8 mouse cellular contexts compared by ENCODE assay signal in genomic region chr5:105399631-105400423, GRCm38 (mm10). TPM values are rescaled to one million over a fixed set of nuclear protein-coding genes. Genes with fewer than 3 reads are reported as not detected.
A peak's percentile ranks its signal among the peaks of the same experiment; 100 is the strongest.
DNase-seq lines count a peak whose midpoint lies in the region; ATAC-seq and TF ChIP-seq lines count a peak whose summit lies in the region.

No protein-coding gene starts in this region.

- H3K36me3 ChIP-seq in hindbrain, embryonic 10.5 days, result no peaks in the 10 kb centered on the region

- TF ChIP-seq CTCF in layer of hippocampus, adult 2 months (conservative IDR thresholded peaks at IDR 0.05), result peak; percentile 95
- no peak for TF ChIP-seq CTCF in lung, adult 2 months (IDR thresholded peaks at IDR 0.05; ENCODE audit: insufficient read depth, low read length)

- no peak for TF ChIP-seq POLR2A in lung, adult 2 months (IDR thresholded peaks at IDR 0.05; ENCODE audit: borderline replicate concordance, extremely low read depth, low read depth, low read length)

- H3K9me3 ChIP-seq in hindbrain, embryonic 10.5 days, result no peaks in the 10 kb centered on the region

- peak overlapping the region; percentile 31 for H3K4me3 ChIP-seq in hindbrain, embryonic 10.5 days
- H3K4me3 ChIP-seq in layer of hippocampus, adult 2 months, result peak overlapping the region; percentile 54
- peak overlapping the region; percentile 59 for H3K4me3 ChIP-seq in lung, adult 2 months (replicated peaks; ENCODE audit: extremely low read depth, low read depth, low read length)

- peak; percentile 34 for ATAC-seq in neutrophil, adult 5-6 weeks (ENCODE audit: extremely low read depth, insufficient number of reproducible peaks, low FRiP score, poor library complexity, severe bottlenecking)

- 37% methylated on average over 13 of the region's 13 CpGs for WGBS in hindbrain, embryonic 10.5 days
- WGBS in lung, adult 2 months, result 27% methylated on average over 13 of the region's 13 CpGs

- H3K27me3 ChIP-seq in hindbrain, embryonic 10.5 days (ENCODE audit: insufficient read depth, poor library complexity, severe bottlenecking), result no peaks in the 10 kb centered on the region

- DNase-seq in MEL-GATA-1-ER (ENCODE audit: extremely low read depth, low read depth), result peak; percentile 64
- DNase-seq in cerebellum, adult 9-10 months, result peak; percentile 83
- peak; percentile 71 for DNase-seq in forelimb bud, embryonic 11.5 days (ENCODE audit: low read depth, low spot score)
- peak; percentile 67 for DNase-seq in hindbrain, embryonic 10.5 days (ENCODE audit: low spot score)
- peak; percentile 78 to 87 for DNase-seq in layer of hippocampus, adult 2 months (ENCODE audit: low spot score in 2 of 2)
- peak; percentile 54 for DNase-seq in lung, adult 2 months
- peak; percentile 79 for DNase-seq in thymus, postnatal 4 days

- H3K4me1 ChIP-seq in hindbrain, embryonic 10.5 days (replicated peaks), result peaks cover 14% of the 10 kb centered on the region
- 0 out of 2 replicates have a peak, but pooled peaks cover 2% of the 10 kb centered on the region for H3K4me1 ChIP-seq in lung, adult 2 months (ENCODE audit: control insufficient read depth, insufficient read depth, low read length)

- peak overlapping the region; percentile 54; the same call in 1 of the 2 replicates for H3K27ac ChIP-seq in hindbrain, embryonic 10.5 days
- peak overlapping the region; percentile 83 for H3K27ac ChIP-seq in layer of hippocampus, adult 2 months

RNA-seq across cellular contexts. Expression of gene Lrrc8b, which starts 15.7 kb away (rescaled TPM):
- polyA plus RNA-seq in hindbrain, embryonic 10.5 days (2016; fragmentation: Nextera tagmentation; extraction: Ambion mirVana), result 7.3 and 7.5 TPM in 2 replicates
- total RNA-seq in layer of hippocampus, adult 2 months (2021), result 10 to 100 TPM; 61.6 TPM
- 21.3 and 26.7 TPM in 2 replicates for polyA plus RNA-seq in lung, adult 2 months (2012; rRNA removed)
- total RNA-seq in neutrophil, adult 5-6 weeks (2017), result 2.2 and 2.5 TPM in 2 replicates

Comparison
In these comparisons a context has a peak if more than half of its experiments do, and no peak if none do; other contexts are left out.
1. Peak in every context shown above with its lines: DNase-seq, ATAC-seq, H3K4me3 ChIP-seq and H3K27ac ChIP-seq.
2. RNA of gene Lrrc8b, which starts 15.7 kb away (total RNA-seq): 61.6 TPM in layer of hippocampus, adult 2 months; 2.2 to 2.5 TPM in neutrophil, adult 5-6 weeks; every median in the first group is over 10 times any median in the second.